Mouse (Mus musculus) testis, adult 2 months (tissue): Measurements from ENCODE around the gene Ctr9.

ENCODE experiments used
- CTCF ChIP-seq: fragments of 200-500 bp; IDR thresholded peaks from 2 replicates; pipeline ENCODE4 v1.5.1; 2012; ENCODE audit warnings: low read depth, mild to moderate bottlenecking, inconsistent platforms, low read length, moderate library complexity; ENCODE audit not compliant: control insufficient read depth, insufficient read depth, insufficient replicate concordance
- POLR2A ChIP-seq: fragments of 200-500 bp; IDR thresholded peaks from 2 replicates; pipeline ENCODE4 v1.6.1; 2012; ENCODE audit warnings: low read depth, mild to moderate bottlenecking, inconsistent platforms, low read length, moderate library complexity; ENCODE audit not compliant: control insufficient read depth

- TF ChIP-seq CTCF: no peak
- TF ChIP-seq POLR2A: no peak
These were observed 26.5 kb downstream of the Ctr9 start for GRCm38 (mm10) chr7:111055221-111055620.
